Mouse (Mus musculus): ENCODE results near the gene Wdr45b. TPM values are rescaled to one million over a fixed set of nuclear protein-coding genes. Genes with fewer than 3 reads are reported as not detected.

Gene Wdr45b
- total RNA-seq (2012; rRNA removed): 50.5 and 71.8 TPM in 2 replicates

DNA sequence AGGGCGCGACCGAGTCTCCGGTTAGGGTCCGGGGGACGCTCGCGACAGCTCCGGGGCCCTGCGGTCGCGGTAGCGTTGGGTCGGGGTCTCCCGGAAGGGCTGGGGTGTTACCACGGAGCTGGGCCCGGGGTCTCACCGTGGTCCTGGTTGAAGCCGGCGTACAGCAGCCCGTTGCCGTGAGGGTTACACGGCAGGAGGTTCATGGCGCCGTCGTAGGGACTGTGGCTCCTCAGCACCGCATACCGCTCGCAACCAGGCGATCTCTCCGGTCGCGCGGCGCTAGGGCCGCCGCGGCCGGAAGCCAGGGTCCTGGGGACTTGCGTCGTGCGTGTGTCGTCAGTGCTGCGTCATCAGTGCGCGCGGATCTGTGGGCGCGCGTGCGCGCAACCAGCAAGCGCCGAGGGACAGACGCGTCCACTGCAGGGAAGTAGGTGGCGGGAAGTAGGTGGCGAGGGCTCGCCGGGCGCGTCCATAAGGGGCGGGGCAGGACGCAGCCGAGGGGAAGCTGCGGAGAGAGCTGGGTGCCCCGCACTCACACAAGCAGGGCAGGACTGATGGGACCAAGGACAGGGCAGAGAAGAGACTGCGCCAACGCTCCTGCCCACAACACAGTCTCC lies at the start of gene Wdr45b:
Wdr45b (minus strand) TSS at position 355 of the 617 bp plus-strand sequence.
- Histone ChIP-seq H3K9ac (ENCODE audit: insufficient read depth, low read depth, low read length, poor library complexity, severe bottlenecking) (peak within 1 kb of the TSS; percentile 95), H3K4me3 (ENCODE audit: insufficient read depth in 1 of 2, low read depth in 1 of 2, low read length in 2 of 2, poor library complexity in 1 of 2, severe bottlenecking in 1 of 2) (peak within 1 kb of the TSS; percentile 84 to 96), H3K4me1 (ENCODE audit: control insufficient read depth in 2 of 2, insufficient read depth in 2 of 2, low read length in 2 of 2, poor library complexity in 1 of 2) (peaks cover 4% of the 10 kb centered on the region in 2 experiments; a peak in 2 of 4 replicates), H3K36me3 (ENCODE audit: control insufficient read depth, insufficient read depth, low read length, poor library complexity, severe bottlenecking) (no peaks in the 10 kb centered on the region), H3K27ac (ENCODE audit: insufficient read depth, low read depth, low read length, poor library complexity, severe bottlenecking) (peak within 1 kb of the TSS; percentile 65; the same call in 1 of the 2 replicates), H3K9me3 (ENCODE audit: control insufficient read depth, insufficient read depth, low read depth, low read length) (no peaks in the 10 kb centered on the region)
- in situ Hi-C loops (cut with MboI; ENCODE audit: low sequenced_read_pairs in 2 of 2, unreplicated experiment in 2 of 2): no loop called here
- peak; percentile 92 for DNase-seq (ENCODE audit: low read depth, low spot score)
- TF ChIP-seq ZNF384 (IDR thresholded peaks at IDR 0.05; ENCODE audit: low read depth, low read length): no peak
- TF ChIP-seq MAFK (IDR thresholded peaks at IDR 0.05; ENCODE audit: insufficient read depth, low read depth, low read length): no peak
- TF ChIP-seq HCFC1 (IDR thresholded peaks at IDR 0.05; ENCODE audit: borderline replicate concordance, insufficient read depth, low read length): peak; percentile 89
- no peak for TF ChIP-seq CHD2 (IDR thresholded peaks at IDR 0.05; ENCODE audit: low read depth, low read length)
- TF ChIP-seq ZC3H11A (IDR thresholded peaks at IDR 0.05; ENCODE audit: borderline replicate concordance, low read depth, low read length): no peak

DNA sequence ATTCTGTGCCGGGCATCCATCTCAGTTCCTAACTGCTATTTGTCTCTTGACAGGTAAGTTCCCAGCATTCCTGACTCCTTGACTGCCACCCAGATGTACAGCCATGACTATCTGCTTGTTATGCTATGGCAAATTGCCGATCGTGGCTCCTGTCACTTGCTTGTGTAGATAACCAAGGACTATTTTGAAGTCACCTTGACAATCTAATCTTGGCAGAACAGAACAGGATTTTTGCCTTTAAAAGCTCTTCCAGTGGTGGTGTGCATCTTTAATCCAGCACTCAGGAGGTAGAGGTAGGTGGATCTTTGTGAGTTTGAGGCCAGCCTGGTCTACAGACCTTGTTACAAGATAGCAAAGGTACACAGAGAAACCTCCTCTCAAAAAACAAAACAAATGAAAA lies 38.2 kb upstream of the Wdr45b start:
- H3K9ac ChIP-seq (ENCODE audit: insufficient read depth, low read depth, low read length, poor library complexity, severe bottlenecking): no peak overlapping the region
- peaks cover 0 to 3% of the 10 kb centered on the region in 2 experiments; a peak in 1 of 4 replicates for H3K4me1 ChIP-seq (ENCODE audit: control insufficient read depth in 2 of 2, insufficient read depth in 2 of 2, low read length in 2 of 2, poor library complexity in 1 of 2)
- DNase-seq (ENCODE audit: low read depth, low spot score): no peak
- no peaks in the 10 kb centered on the region for H3K36me3 ChIP-seq (ENCODE audit: control insufficient read depth, insufficient read depth, low read length, poor library complexity, severe bottlenecking)
- no peak overlapping the region for H3K27ac ChIP-seq (ENCODE audit: insufficient read depth, low read depth, low read length, poor library complexity, severe bottlenecking)
- in situ Hi-C loops (cut with MboI; ENCODE audit: low sequenced_read_pairs in 2 of 2, unreplicated experiment in 2 of 2): no loop called here
- no peak for TF ChIP-seq ZNF384 (IDR thresholded peaks at IDR 0.05; ENCODE audit: low read depth, low read length)
- TF ChIP-seq ZC3H11A (IDR thresholded peaks at IDR 0.05; ENCODE audit: borderline replicate concordance, low read depth, low read length): no peak
- no peak for TF ChIP-seq HCFC1 (IDR thresholded peaks at IDR 0.05; ENCODE audit: borderline replicate concordance, insufficient read depth, low read length)
- no peak for TF ChIP-seq CHD2 (IDR thresholded peaks at IDR 0.05; ENCODE audit: low read depth, low read length)
- no peak for TF ChIP-seq MAFK (IDR thresholded peaks at IDR 0.05; ENCODE audit: insufficient read depth, low read depth, low read length)
- no peaks in the 10 kb centered on the region for H3K9me3 ChIP-seq (ENCODE audit: control insufficient read depth, insufficient read depth, low read depth, low read length)
- no peak overlapping the region for H3K4me3 ChIP-seq (ENCODE audit: insufficient read depth in 1 of 2, low read depth in 1 of 2, low read length in 2 of 2, poor library complexity in 1 of 2, severe bottlenecking in 1 of 2)

DNA sequence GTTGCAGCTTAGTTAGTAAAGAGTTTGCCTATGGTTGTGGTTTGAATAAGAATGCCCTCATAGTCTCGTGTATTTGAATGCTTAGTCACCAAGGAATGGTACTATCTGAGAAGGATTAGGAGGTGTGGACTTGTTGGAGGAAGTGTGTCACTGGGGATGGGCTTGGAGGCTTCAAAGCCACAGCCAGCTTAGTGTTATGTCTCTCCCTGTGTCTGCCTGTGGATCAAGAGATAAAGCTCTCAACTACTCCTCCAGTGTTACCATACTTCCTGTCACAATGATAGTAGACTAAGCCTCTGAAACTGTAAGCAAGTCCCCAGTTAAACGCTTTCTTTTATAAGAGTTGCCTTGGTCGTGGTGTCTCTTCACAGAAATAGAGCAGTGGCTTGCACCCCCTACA lies 36.5 kb upstream of the Wdr45b start:
- no peak overlapping the region for H3K4me3 ChIP-seq (ENCODE audit: insufficient read depth in 1 of 2, low read depth in 1 of 2, low read length in 2 of 2, poor library complexity in 1 of 2, severe bottlenecking in 1 of 2)
- no peak overlapping the region for H3K9ac ChIP-seq (ENCODE audit: insufficient read depth, low read depth, low read length, poor library complexity, severe bottlenecking)
- no peak overlapping the region for H3K27ac ChIP-seq (ENCODE audit: insufficient read depth, low read depth, low read length, poor library complexity, severe bottlenecking)
- H3K4me1 ChIP-seq (ENCODE audit: control insufficient read depth in 2 of 2, insufficient read depth in 2 of 2, low read length in 2 of 2, poor library complexity in 1 of 2): peaks cover 0 to 3% of the 10 kb centered on the region in 2 experiments; a peak in 1 of 4 replicates
- no peaks in the 10 kb centered on the region for H3K36me3 ChIP-seq (ENCODE audit: control insufficient read depth, insufficient read depth, low read length, poor library complexity, severe bottlenecking)
- DNase-seq (ENCODE audit: low read depth, low spot score): no peak
- in situ Hi-C loops (cut with MboI; ENCODE audit: low sequenced_read_pairs in 2 of 2, unreplicated experiment in 2 of 2): no loop called here
- no peaks in the 10 kb centered on the region for H3K9me3 ChIP-seq (ENCODE audit: control insufficient read depth, insufficient read depth, low read depth, low read length)
- TF ChIP-seq CHD2 (IDR thresholded peaks at IDR 0.05; ENCODE audit: low read depth, low read length) (no peak), ZNF384 (IDR thresholded peaks at IDR 0.05; ENCODE audit: low read depth, low read length) (no peak), ZC3H11A (IDR thresholded peaks at IDR 0.05; ENCODE audit: borderline replicate concordance, low read depth, low read length) (no peak), MAFK (IDR thresholded peaks at IDR 0.05; ENCODE audit: insufficient read depth, low read depth, low read length) (no peak), HCFC1 (IDR thresholded peaks at IDR 0.05; ENCODE audit: borderline replicate concordance, insufficient read depth, low read length) (no peak)

DNA sequence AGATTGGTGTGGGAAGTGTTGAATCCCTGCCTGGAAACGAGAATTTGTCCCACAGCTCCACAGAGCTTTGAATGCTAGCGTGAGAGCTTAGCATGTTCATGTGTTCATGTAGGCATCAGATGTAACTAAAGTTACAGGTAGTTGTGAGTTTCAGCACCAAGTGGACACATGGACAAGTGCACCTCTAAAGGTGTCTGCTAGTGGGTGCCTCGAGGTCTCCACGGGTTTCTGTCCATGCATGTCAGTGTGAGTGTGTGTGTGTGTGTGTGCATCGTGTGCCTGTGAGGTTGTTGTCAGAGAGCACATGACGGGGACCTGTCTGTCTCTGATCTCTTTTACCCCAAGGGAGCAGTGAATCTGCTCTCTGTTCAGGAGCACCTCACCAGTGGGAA lies 34.3 kb upstream of the Wdr45b start:
- Histone ChIP-seq H3K36me3 (ENCODE audit: control insufficient read depth, insufficient read depth, low read length, poor library complexity, severe bottlenecking) (no peaks in the 10 kb centered on the region), H3K27ac (ENCODE audit: insufficient read depth, low read depth, low read length, poor library complexity, severe bottlenecking) (no peak overlapping the region), H3K4me3 (ENCODE audit: insufficient read depth in 1 of 2, low read depth in 1 of 2, low read length in 2 of 2, poor library complexity in 1 of 2, severe bottlenecking in 1 of 2) (peak overlapping the region in 1 of 2 experiments; percentile 31; a peak in 1 of 4 replicates), H3K9ac (ENCODE audit: insufficient read depth, low read depth, low read length, poor library complexity, severe bottlenecking) (no peak overlapping the region), H3K4me1 (ENCODE audit: control insufficient read depth in 2 of 2, insufficient read depth in 2 of 2, low read length in 2 of 2, poor library complexity in 1 of 2) (peaks cover 0 to 3% of the 10 kb centered on the region in 2 experiments; a peak in 1 of 4 replicates), H3K9me3 (ENCODE audit: control insufficient read depth, insufficient read depth, low read depth, low read length) (no peaks in the 10 kb centered on the region)
- in situ Hi-C loops (cut with MboI; ENCODE audit: low sequenced_read_pairs in 2 of 2, unreplicated experiment in 2 of 2): no loop called here
- DNase-seq (ENCODE audit: low read depth, low spot score): no peak
- no peak for TF ChIP-seq ZC3H11A (IDR thresholded peaks at IDR 0.05; ENCODE audit: borderline replicate concordance, low read depth, low read length)
- no peak for TF ChIP-seq CHD2 (IDR thresholded peaks at IDR 0.05; ENCODE audit: low read depth, low read length)
- TF ChIP-seq ZNF384 (IDR thresholded peaks at IDR 0.05; ENCODE audit: low read depth, low read length): no peak
- no peak for TF ChIP-seq MAFK (IDR thresholded peaks at IDR 0.05; ENCODE audit: insufficient read depth, low read depth, low read length)
